Mouse (Mus musculus): ENCODE data around the gene Ccdc189.

DNA sequence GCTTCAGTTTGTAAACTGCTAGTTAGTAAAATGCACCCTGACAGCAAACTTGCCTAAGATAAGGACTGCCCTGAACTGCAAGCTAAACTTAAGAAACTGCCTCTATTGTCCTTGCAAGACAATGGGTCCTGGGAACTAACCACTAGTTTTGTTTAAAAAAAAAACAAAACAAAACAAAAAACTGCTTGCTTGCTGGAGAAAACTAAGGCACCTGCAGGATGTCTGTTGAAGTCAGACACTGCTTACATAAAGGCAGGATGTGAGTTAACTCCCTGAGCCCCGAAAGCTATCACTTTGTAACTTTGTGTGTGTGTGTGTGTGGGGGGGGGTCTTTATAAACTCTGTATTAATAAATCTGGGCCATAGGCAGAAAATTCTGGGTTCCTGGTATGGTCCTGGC is 28.5 kb upstream of the Ccdc189 start:
- TF ChIP-seq E2F4 (IDR thresholded peaks at IDR 0.05; ENCODE audit: insufficient read depth) (no peak), USF1 (IDR thresholded peaks at IDR 0.05; ENCODE audit: low read depth) (no peak), POLR2A (IDR thresholded peaks at IDR 0.05; ENCODE audit: insufficient read length, low read depth) (no peak), TCF12 (IDR thresholded peaks at IDR 0.05; ENCODE audit: insufficient read depth, poor library complexity, severe bottlenecking) (no peak), MYOG (IDR thresholded peaks at IDR 0.05; ENCODE audit: control insufficient read depth in 1 of 3, insufficient read depth in 1 of 3, insufficient read length in 2 of 3, low read depth in 2 of 3) (no peak), MYOD1 (IDR thresholded peaks at IDR 0.05; ENCODE audit: control insufficient read depth in 1 of 3, insufficient read length in 2 of 3, low read depth in 2 of 3) (no peak), POLR2AphosphoS2 (IDR thresholded peaks at IDR 0.05; ENCODE audit: insufficient read length, low read depth) (no peak), CEBPB (IDR thresholded peaks at IDR 0.05; ENCODE audit: insufficient read depth, poor library complexity, severe bottlenecking) (no peak), SRF (IDR thresholded peaks at IDR 0.05; ENCODE audit: control insufficient read depth, insufficient read length, low read depth) (no peak), REST (IDR thresholded peaks at IDR 0.05; ENCODE audit: insufficient read depth, insufficient read length) (no peak)
